Mouse (Mus musculus) retina, postnatal 1 day (tissue): Measurements from ENCODE around the gene Atg13.

Source experiments
- DNase-seq: peaks from one replicate; pipeline ENCODE4 v3.0.0-alpha.2; 2012

Atg13 gene

GRCm38 (mm10) chr2:91645354-91645753, 65.0 kb downstream of the Atg13 start:
- no peak for DNase-seq

- no peak for DNase-seq
These were observed 66.4 kb downstream of the Atg13 start for GRCm38 (mm10) chr2:91644021-91644420.

GRCm38 (mm10) chr2:91642825-91643415, 67.5 kb downstream of the Atg13 start:
- no peak for DNase-seq

- no peak for DNase-seq
These were observed 71.4 kb downstream of the Atg13 start for GRCm38 (mm10) chr2:91638931-91639330.

- no peak for DNase-seq
These were observed 73.5 kb downstream of the Atg13 start for GRCm38 (mm10) chr2:91636727-91637338.

- no peak for DNase-seq
These were observed 74.1 kb downstream of the Atg13 start, which contains the start of gene F2 for GRCm38 (mm10) chr2:91636229-91636628. Gene F2, minus strand, starts transcription at chr2:91636414.

- DNase-seq = no peak
These were observed 74.9 kb downstream of the Atg13 start for GRCm38 (mm10) chr2:91635486-91635885.

GRCm38 (mm10) chr2:91634841-91635240, 75.5 kb downstream of the Atg13 start:
- no peak for DNase-seq

GRCm38 (mm10) chr2:91633334-91633977, 76.9 kb downstream of the Atg13 start:
- no peak for DNase-seq

- DNase-seq = no peak
These were observed 78.1 kb downstream of the Atg13 start for GRCm38 (mm10) chr2:91632316-91632715.

GRCm38 (mm10) chr2:91631826-91632225, 78.5 kb downstream of the Atg13 start:
- DNase-seq = no peak

- DNase-seq = no peak
These were observed 80.0 kb downstream of the Atg13 start for GRCm38 (mm10) chr2:91630384-91630783.

- no peak for DNase-seq
These were observed 80.7 kb downstream of the Atg13 start for GRCm38 (mm10) chr2:91629682-91630081.

- no peak for DNase-seq
These were observed 82.2 kb downstream of the Atg13 start for GRCm38 (mm10) chr2:91628171-91628570.

GRCm38 (mm10) chr2:91627486-91627885, 82.9 kb downstream of the Atg13 start:
- no peak for DNase-seq
